Mouse (Mus musculus) common myeloid progenitor, adult 5-6 weeks (primary cell): Measurements from ENCODE around the gene Ifitm10. TPM values are rescaled to one million over a fixed set of nuclear protein-coding genes. Genes with fewer than 3 reads are reported as not detected.
"Not testable (repeated sequence)": the region's sequence is repeated elsewhere in the genome, so short reads cannot be mapped to it uniquely, and the experiment has no call there.

ENCODE experiments used
- ATAC-seq: replicated peaks from 2 replicates; pipeline ENCODE4 v1.8.0; 2016; ENCODE audit warnings: low read depth, mild to moderate bottlenecking, moderate TSS enrichment, inconsistent platforms; ENCODE audit not compliant: poor library complexity, severe bottlenecking
- total RNA-seq: library from RNA; stranded (forward); fragments of 200-1000, 187-1606 nt; gene quantifications from 2 replicates; pipeline ENCODE4 v1.2.3, GENCODE M21; 2017

Gene Ifitm10
- total RNA-seq, 1 experiment from 2014 or later = not detected

- ATAC-seq = no peak
These were observed 42.3 kb downstream of the Ifitm10 start for GRCm38 (mm10) chr7:142331281-142331680.

- ATAC-seq = no peak
These were observed 43.3 kb downstream of the Ifitm10 start for GRCm38 (mm10) chr7:142330271-142330724.

GRCm38 (mm10) chr7:142328507-142328906 is 45.0 kb downstream of the Ifitm10 start:
- ATAC-seq = no peak

GRCm38 (mm10) chr7:142326714-142327445 is 46.7 kb downstream of the Ifitm10 start:
- no peak for ATAC-seq

GRCm38 (mm10) chr7:142323396-142324117 is 50.0 kb downstream of the Ifitm10 start:
- no peak for ATAC-seq

- no peak for ATAC-seq
These were observed 50.9 kb downstream of the Ifitm10 start for GRCm38 (mm10) chr7:142322641-142323040.

GRCm38 (mm10) chr7:142321637-142322306 is 51.8 kb downstream of the Ifitm10 start:
- ATAC-seq = not testable (repeated sequence)

GRCm38 (mm10) chr7:142320906-142321305 is 52.6 kb downstream of the Ifitm10 start:
- no peak for ATAC-seq

GRCm38 (mm10) chr7:142319124-142319523 is 54.4 kb downstream of the Ifitm10 start:
- no peak for ATAC-seq

GRCm38 (mm10) chr7:142317216-142317615 is 56.3 kb downstream of the Ifitm10 start:
- ATAC-seq = no peak

GRCm38 (mm10) chr7:142316558-142316957 is 57.0 kb downstream of the Ifitm10 start:
- ATAC-seq = peak; percentile 66; the same call in 1 of the 2 replicates

GRCm38 (mm10) chr7:142314600-142315285 is 58.8 kb downstream of the Ifitm10 start:
- no peak for ATAC-seq

GRCm38 (mm10) chr7:142303929-142304328 is 69.6 kb downstream of the Ifitm10 start:
- ATAC-seq = not testable (repeated sequence)

- ATAC-seq = no peak
These were observed 70.3 kb downstream of the Ifitm10 start, which contains the start of gene Krtap5-4 for GRCm38 (mm10) chr7:142303249-142303648. Gene Krtap5-4 (plus strand): TSS chr7:142303549.

GRCm38 (mm10) chr7:142297018-142297417 is 76.5 kb downstream of the Ifitm10 start, which contains the start of gene Krtap5-1:
Gene Krtap5-1 (minus strand): TSS chr7:142297118.
- ATAC-seq = not testable (repeated sequence)

- not testable (repeated sequence) for ATAC-seq
These were observed 77.4 kb downstream of the Ifitm10 start for GRCm38 (mm10) chr7:142296108-142296507.

- no peak for ATAC-seq
These were observed 78.1 kb downstream of the Ifitm10 start for GRCm38 (mm10) chr7:142295418-142295817.

GRCm38 (mm10) chr7:142293851-142294250 is 79.7 kb downstream of the Ifitm10 start:
- peak; percentile 77 for ATAC-seq

- ATAC-seq = not testable (repeated sequence)
These were observed 87.5 kb downstream of the Ifitm10 start for GRCm38 (mm10) chr7:142285910-142286612.
